Mouse (Mus musculus) neural tube, embryonic 12.5 days (tissue): Measurements from ENCODE around the gene Sorcs2. TPM values are rescaled to one million over a fixed set of nuclear protein-coding genes. Genes with fewer than 3 reads are reported as not detected.
A peak's percentile ranks its signal among the peaks of the same experiment; 100 is the strongest.

Experiments
- ATAC-seq: fragments of 200-750 bp; cut with Nextera tagmentation; 2 replicates; pipeline ENCODE4 v1.8.0; 2017; ENCODE audit warnings: low read depth, mild to moderate bottlenecking, moderate TSS enrichment, moderate library complexity; ENCODE audit not compliant: low FRiP score
- H3K27ac ChIP-seq: fragments of 300-500 bp; sonication (generic); 2 replicates; pipeline ENCODE4 v1.5.1; 2016
- H3K27me3 ChIP-seq: fragments of 300-500 bp; sonication (generic); replicated peaks from 2 replicates; pipeline ENCODE4 v1.6.1; 2016; ENCODE audit warnings: mild to moderate bottlenecking
- H3K36me3 ChIP-seq: fragments of 300-500 bp; sonication (generic); 2 replicates; pipeline ENCODE4 v1.6.1; 2016; ENCODE audit warnings: mild to moderate bottlenecking
- H3K4me1 ChIP-seq: fragments of 300-500 bp; sonication (generic); 2 replicates; pipeline ENCODE4 v1.6.1; 2016
- H3K4me2 ChIP-seq: fragments of 300-500 bp; sonication (generic); replicated peaks from 2 replicates; pipeline ENCODE4 v1.6.1; 2016; ENCODE audit warnings: mild to moderate bottlenecking
- H3K4me3 ChIP-seq: fragments of 300-500 bp; sonication (generic); 2 replicates; pipeline ENCODE4 v1.5.1; 2016
- H3K9ac ChIP-seq: fragments of 300-500 bp; sonication (generic); 2 replicates; pipeline ENCODE4 v1.6.1; 2016; ENCODE audit warnings: mild to moderate bottlenecking
- H3K9me3 ChIP-seq: fragments of 300-500 bp; sonication (generic); 2 replicates; pipeline ENCODE4 v1.6.1; 2016; ENCODE audit warnings: mild to moderate bottlenecking
- WGBS: fragments of 180-500 bp; shearing (Covaris S2); methylation state at CpG from one replicate; pipeline ENCODE4 v1.1.7; 2016; 5-methylcytosine and 5-hydroxymethylcytosine counted together
- polyA plus RNA-seq: library from polyadenylated mRNA; unstranded; fragments of >200 nt; fragmentation: Nextera tagmentation; extraction: Ambion mirVana; gene quantifications from 2 replicates; pipeline ENCODE4 v1.2.1, GENCODE M21; 2016

Gene Sorcs2
- polyA plus RNA-seq, 1 experiment from 2014 or later: 11.0 TPM

DNA sequence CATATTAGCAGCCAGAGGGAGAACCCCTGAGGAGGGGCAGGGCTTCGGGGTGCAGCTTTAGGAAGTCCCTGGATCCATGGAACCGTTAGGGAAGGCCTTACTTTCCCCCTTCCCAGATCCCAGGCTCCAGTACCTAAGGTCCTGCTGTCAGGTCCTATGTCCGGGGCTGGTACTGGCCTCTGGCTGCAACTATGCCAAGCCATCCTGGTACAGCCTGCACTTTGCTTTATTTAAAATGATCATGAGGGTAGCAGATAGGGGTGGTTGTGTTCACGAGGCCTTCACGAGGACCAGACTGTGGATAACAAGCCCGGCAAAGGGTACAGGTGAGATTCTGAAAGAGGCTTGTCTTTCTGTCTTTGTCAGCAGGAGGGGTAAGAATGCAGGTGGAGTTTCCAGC is 285.2 kb downstream of the Sorcs2 start:
- Histone ChIP-seq H3K4me3 (no peak overlapping the region), H3K27ac (no peak overlapping the region), H3K27me3 (no peaks in the 10 kb centered on the region), H3K9ac (no peak overlapping the region), H3K4me2 (no peak overlapping the region), H3K4me1 (peaks cover 51% of the 10 kb centered on the region), H3K9me3 (no peaks in the 10 kb centered on the region), H3K36me3 (no peaks in the 10 kb centered on the region)
- WGBS: 81% methylated on average over 6 of the region's 6 CpGs
- ATAC-seq: no peak

- H3K4me3 ChIP-seq: no peak overlapping the region
- H3K4me2 ChIP-seq: no peak overlapping the region
- H3K4me1 ChIP-seq: peaks cover 39% of the 10 kb centered on the region
- no peak overlapping the region for H3K9ac ChIP-seq
- WGBS: 76% methylated on average over 3 of the region's 3 CpGs
- no peak for ATAC-seq
- H3K36me3 ChIP-seq: no peaks in the 10 kb centered on the region
- no peaks in the 10 kb centered on the region for H3K9me3 ChIP-seq
- H3K27me3 ChIP-seq: no peaks in the 10 kb centered on the region
- H3K27ac ChIP-seq: no peak overlapping the region
Observed at GRCm38 (mm10) chr5:36111516-36111915, 286.4 kb downstream of the Sorcs2 start.

DNA sequence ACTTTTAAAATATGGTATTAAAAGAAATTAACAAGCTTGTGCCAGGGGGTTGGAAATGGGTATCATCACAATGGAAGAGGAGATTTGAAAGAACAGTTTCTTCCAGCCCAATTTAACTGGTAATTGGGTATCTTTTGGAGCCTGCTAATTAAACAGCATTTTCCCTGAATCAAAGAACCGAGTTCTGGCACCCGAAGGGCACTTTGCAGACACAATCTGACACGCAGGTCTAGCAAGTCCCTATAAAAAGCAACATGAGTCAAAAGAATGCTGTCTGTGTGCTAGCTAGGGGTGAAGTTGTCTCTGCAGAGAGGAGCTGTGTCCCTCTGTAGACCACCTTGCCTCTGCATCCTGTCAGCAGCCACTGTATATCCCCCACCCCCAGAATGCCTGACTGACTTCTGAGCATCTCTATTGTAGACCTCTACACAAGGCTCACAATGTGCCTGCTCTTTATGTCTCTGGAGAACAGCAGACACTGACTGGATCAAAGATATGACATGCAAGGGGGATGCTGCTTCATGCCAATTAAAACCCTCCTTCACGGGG is 289.5 kb downstream of the Sorcs2 start:
- ATAC-seq: no peak
- 76% methylated on average over 4 of the region's 4 CpGs for WGBS
- no peak overlapping the region for H3K9ac ChIP-seq

DNA sequence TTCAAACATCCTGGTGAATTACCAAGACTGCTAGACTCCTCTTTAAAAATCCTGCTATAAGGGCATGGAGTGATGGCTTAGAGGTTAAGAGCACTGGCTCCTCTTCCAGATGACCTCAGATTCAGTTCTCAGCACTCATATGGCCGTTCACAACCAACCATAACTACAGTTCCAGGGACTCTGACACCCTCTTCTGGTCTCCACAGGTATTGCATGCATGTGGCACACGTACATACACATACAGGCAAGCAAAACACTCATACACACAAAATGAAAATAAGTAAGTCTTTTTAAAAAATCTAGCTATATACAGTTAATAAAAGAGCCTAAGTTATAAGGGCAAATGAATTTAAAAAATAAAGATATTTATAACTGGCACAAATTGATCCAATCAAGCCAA is 294.5 kb downstream of the Sorcs2 start:
- 85% methylated on average over 2 of the region's 2 CpGs for WGBS
- Histone ChIP-seq H3K27ac (no peak overlapping the region), H3K36me3 (no peaks in the 10 kb centered on the region), H3K9ac (no peak overlapping the region), H3K27me3 (no peaks in the 10 kb centered on the region), H3K4me1 (0 out of 2 replicates have a peak, but pooled peaks cover 8% of the 10 kb centered on the region), H3K9me3 (no peaks in the 10 kb centered on the region), H3K4me3 (no peak overlapping the region), H3K4me2 (no peak overlapping the region)
- ATAC-seq: no peak

More for the DNA sequence above, 289.5 kb downstream of the Sorcs2 start:
- peaks cover 22% of the 10 kb centered on the region for H3K4me1 ChIP-seq
- no peaks in the 10 kb centered on the region for H3K27me3 ChIP-seq
- H3K9me3 ChIP-seq: no peaks in the 10 kb centered on the region
- H3K36me3 ChIP-seq: no peaks in the 10 kb centered on the region
- H3K4me3 ChIP-seq: no peak overlapping the region
- no peak overlapping the region for H3K4me2 ChIP-seq
- no peak overlapping the region for H3K27ac ChIP-seq

- Histone ChIP-seq H3K27ac (no peak overlapping the region), H3K4me1 (0 out of 2 replicates have a peak, but pooled peaks cover 8% of the 10 kb centered on the region), H3K4me3 (no peak overlapping the region), H3K9ac (0 out of 2 replicates have a peak overlapping the region, but pooled peaks have one; percentile 13), H3K9me3 (no peaks in the 10 kb centered on the region), H3K4me2 (no peak overlapping the region), H3K27me3 (no peaks in the 10 kb centered on the region), H3K36me3 (no peaks in the 10 kb centered on the region)
- no peak for ATAC-seq
- 63% methylated on average over 10 of the region's 10 CpGs for WGBS
Observed at GRCm38 (mm10) chr5:36101129-36101528, 296.8 kb downstream of the Sorcs2 start.

GRCm38 (mm10) chr5:36100488-36100887 is 297.5 kb downstream of the Sorcs2 start:
- H3K9me3 ChIP-seq: no peaks in the 10 kb centered on the region
- H3K4me1 ChIP-seq: 0 out of 2 replicates have a peak, but pooled peaks cover 8% of the 10 kb centered on the region
- no peak overlapping the region for H3K4me2 ChIP-seq
- no peaks in the 10 kb centered on the region for H3K36me3 ChIP-seq
- H3K4me3 ChIP-seq: no peak overlapping the region
- H3K27ac ChIP-seq: no peak overlapping the region
- no peak for ATAC-seq
- 72% methylated on average over 3 of the region's 3 CpGs for WGBS
- no peak overlapping the region for H3K9ac ChIP-seq
- no peaks in the 10 kb centered on the region for H3K27me3 ChIP-seq

DNA sequence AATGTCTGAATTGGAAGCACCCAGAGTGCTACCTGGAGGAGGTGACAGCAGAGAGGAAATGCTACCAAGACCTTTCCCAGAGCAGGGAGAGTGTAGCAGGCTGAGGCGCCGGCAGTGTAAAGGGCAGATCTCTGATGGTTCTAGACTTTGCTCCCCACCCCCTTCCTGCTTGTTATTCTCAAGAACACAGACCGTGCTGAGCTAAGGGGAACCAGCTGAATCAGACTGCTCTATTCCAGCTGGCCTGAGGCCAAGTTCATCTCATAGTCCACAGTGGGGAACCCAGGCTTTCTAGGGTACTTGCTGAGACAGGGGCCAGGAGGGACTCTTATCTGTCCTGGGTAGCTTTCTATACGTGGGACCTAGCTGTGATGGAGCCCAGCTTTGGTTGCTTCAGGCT is 298.3 kb downstream of the Sorcs2 start:
- 0 out of 2 replicates have a peak, but pooled peaks cover 8% of the 10 kb centered on the region for H3K4me1 ChIP-seq
- H3K36me3 ChIP-seq: no peaks in the 10 kb centered on the region
- no peaks in the 10 kb centered on the region for H3K9me3 ChIP-seq
- no peaks in the 10 kb centered on the region for H3K27me3 ChIP-seq
- no peak overlapping the region for H3K4me2 ChIP-seq
- H3K4me3 ChIP-seq: no peak overlapping the region
- ATAC-seq: no peak
- 75% methylated on average over 4 of the region's 4 CpGs for WGBS
- no peak overlapping the region for H3K27ac ChIP-seq
- no peak overlapping the region for H3K9ac ChIP-seq

- ATAC-seq: no peak
- Histone ChIP-seq H3K4me3 (no peak overlapping the region), H3K9ac (no peak overlapping the region), H3K4me2 (no peak overlapping the region), H3K9me3 (no peaks in the 10 kb centered on the region), H3K36me3 (no peaks in the 10 kb centered on the region), H3K4me1 (0 out of 2 replicates have a peak, but pooled peaks cover 1% of the 10 kb centered on the region), H3K27ac (no peak overlapping the region), H3K27me3 (no peaks in the 10 kb centered on the region)
- WGBS: 82% methylated on average over 8 of the region's 8 CpGs
Observed at GRCm38 (mm10) chr5:36096046-36096445, 301.9 kb downstream of the Sorcs2 start.

GRCm38 (mm10) chr5:36090036-36090435 is 307.9 kb downstream of the Sorcs2 start:
- no peak overlapping the region for H3K27ac ChIP-seq
- WGBS: 91% methylated on average over 7 of the region's 7 CpGs
- H3K9me3 ChIP-seq: no peaks in the 10 kb centered on the region
- no peak for ATAC-seq
- no peak overlapping the region for H3K4me3 ChIP-seq
- H3K4me2 ChIP-seq: no peak overlapping the region
- no peak overlapping the region for H3K9ac ChIP-seq
- H3K4me1 ChIP-seq: peaks cover 8% of the 10 kb centered on the region; the same call in 1 of the 2 replicates
- no peaks in the 10 kb centered on the region for H3K36me3 ChIP-seq
- H3K27me3 ChIP-seq: no peaks in the 10 kb centered on the region

- Histone ChIP-seq H3K4me2 (no peak overlapping the region), H3K36me3 (no peaks in the 10 kb centered on the region), H3K27ac (no peak overlapping the region), H3K27me3 (no peaks in the 10 kb centered on the region), H3K4me1 (peaks cover 8% of the 10 kb centered on the region; the same call in 1 of the 2 replicates), H3K4me3 (no peak overlapping the region), H3K9me3 (no peaks in the 10 kb centered on the region), H3K9ac (no peak overlapping the region)
- ATAC-seq: no peak
- WGBS: 84% methylated on average over 2 of the region's 2 CpGs
Observed at GRCm38 (mm10) chr5:36089243-36089642, 308.7 kb downstream of the Sorcs2 start.

DNA sequence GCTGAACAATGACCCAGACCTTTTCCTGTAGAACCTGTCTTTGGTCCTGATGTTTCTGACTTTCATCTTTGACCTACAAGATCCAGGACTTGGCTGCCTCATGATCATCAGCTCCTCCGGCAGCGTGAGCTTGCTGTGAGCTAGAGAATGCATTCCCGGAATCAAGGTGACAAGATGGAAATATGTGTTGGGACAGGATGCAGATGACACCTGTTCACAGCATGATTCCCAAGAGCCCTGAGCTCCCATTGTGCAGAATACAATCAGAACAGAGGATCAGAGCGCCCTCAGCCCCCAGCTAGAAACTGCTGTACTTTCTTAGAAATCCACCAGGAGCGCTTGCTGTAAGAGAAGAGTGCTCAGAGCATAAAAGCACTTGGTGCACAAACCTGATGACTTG is 311.0 kb downstream of the Sorcs2 start:
- H3K27me3 ChIP-seq: no peaks in the 10 kb centered on the region
- no peak for ATAC-seq
- no peak overlapping the region for H3K27ac ChIP-seq
- no peak overlapping the region for H3K4me3 ChIP-seq
- H3K36me3 ChIP-seq: no peaks in the 10 kb centered on the region
- H3K9ac ChIP-seq: no peak overlapping the region
- H3K4me2 ChIP-seq: no peak overlapping the region
- WGBS: 81% methylated on average over 5 of the region's 5 CpGs
- H3K4me1 ChIP-seq: peaks cover 23% of the 10 kb centered on the region; the same call in 1 of the 2 replicates
- no peaks in the 10 kb centered on the region for H3K9me3 ChIP-seq

- Histone ChIP-seq H3K36me3 (no peaks in the 10 kb centered on the region), H3K4me2 (no peak overlapping the region), H3K9ac (no peak overlapping the region), H3K27me3 (no peaks in the 10 kb centered on the region), H3K27ac (no peak overlapping the region), H3K9me3 (no peaks in the 10 kb centered on the region), H3K4me1 (peaks cover 23% of the 10 kb centered on the region; the same call in 1 of the 2 replicates), H3K4me3 (no peak overlapping the region)
- no peak for ATAC-seq
- 81% methylated on average over 4 of the region's 4 CpGs for WGBS
Observed at GRCm38 (mm10) chr5:36085621-36086020, 312.3 kb downstream of the Sorcs2 start.
